Mouse (Mus musculus) hindbrain, embryonic 16.5 days (tissue): ENCODE measurements at regions not wholly inside any gene's neighbourhood (a gene's known extent, or its start where the extent isn't known, plus 50 kb on each side); places are given as distances from the start of the nearest gene placed in this dataset.

Source experiments
- ATAC-seq: fragments of 200-750 bp; cut with Nextera tagmentation; 2 replicates; pipeline ENCODE4 v1.8.0; 2017; ENCODE audit warnings: moderate TSS enrichment, moderate library complexity
- H3K27ac ChIP-seq: fragments of 300-500 bp; sonication (generic); 2 replicates; pipeline ENCODE4 v1.5.1; 2014; ENCODE audit warnings: low read depth, mild to moderate bottlenecking, control low read depth, low read length, moderate library complexity
- H3K27me3 ChIP-seq: fragments of 300-500 bp; sonication (generic); replicated peaks from 2 replicates; pipeline ENCODE4 v1.6.1; 2014; ENCODE audit warnings: low read length; ENCODE audit not compliant: control insufficient read depth, insufficient read depth
- H3K36me3 ChIP-seq: fragments of 300-500 bp; sonication (generic); 2 replicates; pipeline ENCODE4 v1.6.1; 2014; ENCODE audit warnings: mild to moderate bottlenecking, low read length, moderate library complexity, mixed read lengths; ENCODE audit not compliant: control insufficient read depth, insufficient read depth
- H3K4me1 ChIP-seq: fragments of 300-500 bp; sonication (generic); 2 replicates; pipeline ENCODE4 v1.6.1; 2014; ENCODE audit warnings: low read depth, low read length; ENCODE audit not compliant: control insufficient read depth, insufficient read depth
- H3K4me2 ChIP-seq: fragments of 300-500 bp; sonication (generic); 2 replicates; pipeline ENCODE4 v1.6.1; 2014; ENCODE audit warnings: mild to moderate bottlenecking, low read length, control low read depth, moderate library complexity
- H3K4me3 ChIP-seq: fragments of 300-500 bp; sonication (generic); 2 replicates; pipeline ENCODE4 v1.5.1; 2014; ENCODE audit warnings: mild to moderate bottlenecking, low read length, control low read depth, moderate library complexity
- H3K9ac ChIP-seq: fragments of 300-500 bp; sonication (generic); 2 replicates; pipeline ENCODE4 v1.6.1; 2014; ENCODE audit warnings: low read depth, mild to moderate bottlenecking, control low read depth, low read length, moderate library complexity
- H3K9me3 ChIP-seq: fragments of 300-500 bp; sonication (generic); 2 replicates; pipeline ENCODE4 v1.6.1; 2014; ENCODE audit warnings: mild to moderate bottlenecking, low read length, moderate library complexity; ENCODE audit not compliant: control insufficient read depth
- WGBS: fragments of 180-500 bp; shearing (Covaris S2); extraction: QIAGEN DNeasy Blood & Tissue Kit; methylation state at CpG from one replicate; pipeline ENCODE4 v1.1.7; 2014; 5-methylcytosine and 5-hydroxymethylcytosine counted together

- 76% methylated on average over 2 of the region's 2 CpGs for WGBS
- Histone ChIP-seq H3K27ac (no peak overlapping the region), H3K4me1 (no peaks in the 10 kb centered on the region), H3K36me3 (no peaks in the 10 kb centered on the region), H3K9me3 (no peaks in the 10 kb centered on the region), H3K4me2 (no peak overlapping the region), H3K27me3 (no peaks in the 10 kb centered on the region), H3K9ac (no peak overlapping the region), H3K4me3 (no peak overlapping the region)
- ATAC-seq = no peak
Measured at GRCm38 (mm10) chr14:29784506-29784905, 62.8 kb upstream of the Cacna2d3 start.

- no peak overlapping the region for H3K9ac ChIP-seq
- H3K27me3 ChIP-seq = no peaks in the 10 kb centered on the region
- 81% methylated on average over 3 of the region's 3 CpGs for WGBS
- H3K36me3 ChIP-seq = no peaks in the 10 kb centered on the region
- H3K4me3 ChIP-seq = no peak overlapping the region
- no peak overlapping the region for H3K4me2 ChIP-seq
- H3K4me1 ChIP-seq = no peaks in the 10 kb centered on the region
- no peak overlapping the region for H3K27ac ChIP-seq
- ATAC-seq = no peak
- H3K9me3 ChIP-seq = no peaks in the 10 kb centered on the region
Measured at GRCm38 (mm10) chr14:29786431-29786830, 64.8 kb upstream of the Cacna2d3 start.

- no peak overlapping the region for H3K4me2 ChIP-seq
- no peaks in the 10 kb centered on the region for H3K9me3 ChIP-seq
- no peak overlapping the region for H3K4me3 ChIP-seq
- no peaks in the 10 kb centered on the region for H3K36me3 ChIP-seq
- ATAC-seq = no peak
- no peak overlapping the region for H3K27ac ChIP-seq
- no peaks in the 10 kb centered on the region for H3K4me1 ChIP-seq
- no peaks in the 10 kb centered on the region for H3K27me3 ChIP-seq
- no peak overlapping the region for H3K9ac ChIP-seq
- 80% methylated on average over 7 of the region's 7 CpGs for WGBS
Measured at GRCm38 (mm10) chr14:29787796-29788195, 66.1 kb upstream of the Cacna2d3 start.

- Histone ChIP-seq H3K27ac (no peak overlapping the region), H3K4me1 (no peaks in the 10 kb centered on the region), H3K9ac (no peak overlapping the region), H3K9me3 (no peaks in the 10 kb centered on the region), H3K27me3 (no peaks in the 10 kb centered on the region), H3K4me3 (no peak overlapping the region), H3K4me2 (no peak overlapping the region), H3K36me3 (no peaks in the 10 kb centered on the region)
- ATAC-seq = no peak
- WGBS = 70% methylated on average over 7 of the region's 7 CpGs
Measured at GRCm38 (mm10) chr14:29788351-29788750, 66.7 kb upstream of the Cacna2d3 start.

GRCm38 (mm10) chr14:29795325-29795724, 73.7 kb upstream of the Cacna2d3 start:
- Histone ChIP-seq H3K36me3 (no peaks in the 10 kb centered on the region), H3K4me2 (no peak overlapping the region), H3K4me1 (peaks cover 3% of the 10 kb centered on the region; the same call in 1 of the 2 replicates), H3K4me3 (no peak overlapping the region), H3K27ac (no peak overlapping the region), H3K9me3 (no peaks in the 10 kb centered on the region), H3K27me3 (no peaks in the 10 kb centered on the region), H3K9ac (no peak overlapping the region)
- no peak for ATAC-seq
- WGBS = 14% methylated on average over 2 of the region's 2 CpGs

- H3K4me1 ChIP-seq = peaks cover 3% of the 10 kb centered on the region; the same call in 1 of the 2 replicates
- H3K27ac ChIP-seq = no peak overlapping the region
- WGBS = 56% methylated on average over 7 of the region's 7 CpGs
- H3K9me3 ChIP-seq = no peaks in the 10 kb centered on the region
- H3K9ac ChIP-seq = no peak overlapping the region
- no peak overlapping the region for H3K4me2 ChIP-seq
- H3K27me3 ChIP-seq = no peaks in the 10 kb centered on the region
- no peaks in the 10 kb centered on the region for H3K36me3 ChIP-seq
- no peak for ATAC-seq
- H3K4me3 ChIP-seq = no peak overlapping the region
Measured at GRCm38 (mm10) chr14:29796396-29796795, 74.7 kb upstream of the Cacna2d3 start.

GRCm38 (mm10) chr14:29799852-29800251, 78.2 kb upstream of the Cacna2d3 start:
- H3K9me3 ChIP-seq = no peaks in the 10 kb centered on the region
- no peak for ATAC-seq
- H3K4me1 ChIP-seq = peaks cover 3% of the 10 kb centered on the region; the same call in 1 of the 2 replicates
- H3K9ac ChIP-seq = no peak overlapping the region
- H3K4me3 ChIP-seq = no peak overlapping the region
- 56% methylated on average over 13 of the region's 13 CpGs for WGBS
- no peaks in the 10 kb centered on the region for H3K36me3 ChIP-seq
- no peaks in the 10 kb centered on the region for H3K27me3 ChIP-seq
- H3K4me2 ChIP-seq = no peak overlapping the region
- no peak overlapping the region for H3K27ac ChIP-seq

GRCm38 (mm10) chr14:29805234-29805633, 83.6 kb upstream of the Cacna2d3 start:
- H3K27me3 ChIP-seq = no peaks in the 10 kb centered on the region
- no peak overlapping the region for H3K4me3 ChIP-seq
- H3K4me2 ChIP-seq = no peak overlapping the region
- no peak overlapping the region for H3K9ac ChIP-seq
- no peaks in the 10 kb centered on the region for H3K4me1 ChIP-seq
- H3K27ac ChIP-seq = no peak overlapping the region
- ATAC-seq = no peak
- H3K36me3 ChIP-seq = no peaks in the 10 kb centered on the region
- 88% methylated on average over 6 of the region's 6 CpGs for WGBS
- no peaks in the 10 kb centered on the region for H3K9me3 ChIP-seq

- 0 out of 2 replicates have a peak overlapping the region, but pooled peaks have one; percentile 1 for H3K4me2 ChIP-seq
Measured at GRCm38 (mm10) chr14:29807881-29808280, 86.2 kb upstream of the Cacna2d3 start.

GRCm38 (mm10) chr14:29814626-29815025, 93.0 kb upstream of the Cacna2d3 start:
- Histone ChIP-seq H3K4me3 (no peak overlapping the region), H3K4me1 (no peaks in the 10 kb centered on the region), H3K4me2 (no peak overlapping the region), H3K27ac (no peak overlapping the region), H3K9me3 (no peaks in the 10 kb centered on the region; the same call in 1 of the 2 replicates), H3K9ac (no peak overlapping the region), H3K36me3 (no peaks in the 10 kb centered on the region), H3K27me3 (no peaks in the 10 kb centered on the region)
- ATAC-seq = no peak
- 62% methylated on average over 4 of the region's 4 CpGs for WGBS

More at GRCm38 (mm10) chr14:29807881-29808280, 86.2 kb upstream of the Cacna2d3 start:
- H3K36me3 ChIP-seq = no peaks in the 10 kb centered on the region
- no peaks in the 10 kb centered on the region for H3K27me3 ChIP-seq
- no peak overlapping the region for H3K9ac ChIP-seq
- no peak for ATAC-seq
- no peak overlapping the region for H3K27ac ChIP-seq
- H3K9me3 ChIP-seq = no peaks in the 10 kb centered on the region; the same call in 1 of the 2 replicates
- no peak overlapping the region for H3K4me3 ChIP-seq
- no peaks in the 10 kb centered on the region for H3K4me1 ChIP-seq
- 31% methylated on average over 9 of the region's 9 CpGs for WGBS
